Mouse (Mus musculus) embryo, embryonic 10 days (tissue): ENCODE data around the gene Ncbp1.

Experiments
- DNase-seq: peaks from one replicate; pipeline ENCODE4 v3.0.0-alpha.2; 2015; ENCODE audit warnings: low spot score

Gene Ncbp1

DNA sequence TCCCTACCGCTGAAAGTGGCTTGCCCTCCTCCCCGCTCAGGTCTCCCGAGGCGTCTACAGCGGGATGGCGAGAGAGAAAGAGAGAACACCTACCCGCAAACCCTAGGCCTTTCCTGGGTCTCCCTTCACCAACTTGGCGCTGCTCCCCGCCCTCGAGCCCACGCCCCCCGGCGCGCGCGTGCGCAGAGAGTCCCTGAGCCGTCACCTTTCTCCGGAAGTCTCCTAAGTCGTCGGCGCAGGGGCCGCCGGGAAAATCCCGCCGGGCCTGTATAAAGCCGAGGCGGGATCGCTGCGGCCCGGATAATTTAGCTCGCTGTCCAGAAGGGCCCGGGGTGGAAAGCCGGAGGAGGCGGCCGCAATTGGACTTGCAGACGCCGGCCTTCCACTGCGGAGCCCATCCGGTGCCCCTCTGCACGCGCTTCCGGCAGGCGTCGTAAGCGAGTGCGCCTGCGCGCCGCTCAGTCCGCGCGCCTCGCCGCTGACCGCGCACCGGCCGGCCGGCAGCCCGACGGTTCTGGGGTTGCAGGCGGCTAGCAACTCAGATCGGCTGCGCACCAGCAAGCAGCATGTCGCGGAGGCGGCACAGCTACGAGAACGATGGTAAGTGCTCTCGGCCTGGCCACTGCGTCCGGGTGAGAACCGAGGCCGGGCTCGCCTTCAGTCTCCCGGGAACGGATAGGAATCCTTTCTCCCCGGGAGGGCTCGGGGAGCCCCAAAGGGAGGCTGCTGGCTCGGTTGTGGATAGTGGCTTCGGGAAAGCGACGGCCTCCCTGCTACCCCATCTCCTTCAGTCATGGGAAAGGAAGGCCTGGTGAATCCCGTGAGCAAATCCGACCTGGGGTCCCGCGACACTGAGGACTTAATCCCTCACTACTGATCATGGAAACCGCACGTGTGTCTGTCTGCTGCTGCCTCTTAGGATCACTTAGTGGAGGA lies at the start of gene Ncbp1, which contains the start of gene Tstd2:
Gene Ncbp1, plus strand, starts transcription at position 327 of the 936 bp plus-strand sequence.
Gene Tstd2, minus strand, starts transcription at position 408 of the 936 bp plus-strand sequence.
- DNase-seq: peak; percentile 94

DNA sequence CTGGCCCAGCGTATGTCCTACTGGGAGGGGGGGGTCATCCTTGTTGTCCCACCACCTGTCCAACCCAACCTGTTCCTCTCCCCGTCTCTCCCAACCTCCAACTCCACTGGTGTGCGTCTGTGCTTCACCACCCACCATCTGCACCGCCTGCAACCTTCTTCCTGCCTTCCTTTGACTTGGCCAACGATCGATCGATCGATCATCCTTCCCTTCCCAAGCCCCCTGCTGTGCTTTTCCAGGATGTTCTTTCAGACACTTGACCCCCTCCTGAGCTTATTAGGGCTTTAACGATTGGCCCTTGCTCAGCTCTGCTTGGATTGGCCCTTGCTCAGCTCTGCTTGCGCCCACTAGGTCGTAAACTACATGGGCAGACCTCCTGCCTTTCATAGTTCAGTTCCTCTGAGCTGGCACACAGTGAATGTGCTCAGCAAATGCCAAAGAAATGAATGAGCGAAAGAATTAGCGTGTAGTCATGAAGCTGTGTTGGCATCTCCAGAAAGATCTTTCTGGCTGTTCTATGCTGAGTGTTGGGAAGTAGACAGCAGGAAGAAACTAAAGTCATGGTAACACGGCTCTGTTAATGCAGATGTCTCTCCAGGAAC lies 48.8 kb upstream of the Ncbp1 start:
- no peak for DNase-seq

DNA sequence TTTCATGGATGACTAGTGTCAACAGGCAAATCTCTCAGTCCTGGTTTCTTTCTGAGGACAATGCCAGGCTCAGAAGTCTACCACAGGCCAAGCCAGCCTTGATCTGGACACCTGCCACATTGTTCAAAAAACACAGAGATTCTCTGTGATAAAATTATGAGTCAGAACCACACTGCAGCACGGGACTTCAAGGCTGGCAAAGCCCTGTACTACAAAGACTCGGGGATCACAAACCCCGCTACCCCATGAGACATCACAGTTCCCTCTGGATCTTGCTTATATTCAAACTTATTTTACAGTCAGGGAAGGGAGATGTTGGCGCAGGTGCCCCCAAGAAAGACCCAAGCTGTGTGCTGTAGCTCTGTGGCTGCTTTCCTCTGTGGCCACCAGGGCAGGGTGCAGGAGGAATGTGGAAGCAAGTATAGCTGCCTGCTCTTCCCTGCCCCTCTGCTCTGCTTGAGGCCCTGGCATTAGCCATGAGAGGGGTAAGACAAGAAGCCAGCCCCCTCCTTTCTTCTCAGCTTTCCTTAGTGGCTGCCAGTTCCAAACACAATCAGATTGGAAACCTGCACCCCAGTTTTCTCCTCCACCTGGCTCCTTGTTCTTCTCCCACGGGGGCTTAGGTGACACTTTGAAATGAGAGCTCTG lies 45.9 kb upstream of the Ncbp1 start:
- no peak for DNase-seq

GRCm38 (mm10) chr4:46094916-46095825 lies 43.2 kb upstream of the Ncbp1 start:
- DNase-seq: no peak

- DNase-seq: no peak
These were observed 42.6 kb upstream of the Ncbp1 start for GRCm38 (mm10) chr4:46095826-46096159.

DNA sequence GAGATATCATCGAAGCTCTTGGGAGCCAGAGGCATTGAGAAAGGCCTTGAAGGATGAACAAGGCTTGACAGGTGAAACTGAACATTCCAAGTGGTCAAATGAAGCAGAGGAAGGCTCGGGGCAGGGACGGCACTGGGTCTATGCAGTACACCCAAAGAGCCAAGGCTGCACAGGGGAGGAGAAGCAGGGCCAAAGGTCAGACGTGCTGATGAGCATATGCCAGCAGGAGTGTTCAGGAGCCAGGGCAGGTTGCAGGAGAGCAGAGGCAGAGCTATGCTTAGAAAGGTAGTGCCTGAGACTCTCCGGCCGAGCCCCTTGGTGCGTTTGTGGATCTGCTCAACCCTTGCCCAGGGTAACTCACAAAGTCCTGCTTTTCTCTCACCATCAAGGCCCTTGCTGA lies 41.9 kb upstream of the Ncbp1 start:
- no peak for DNase-seq

DNA sequence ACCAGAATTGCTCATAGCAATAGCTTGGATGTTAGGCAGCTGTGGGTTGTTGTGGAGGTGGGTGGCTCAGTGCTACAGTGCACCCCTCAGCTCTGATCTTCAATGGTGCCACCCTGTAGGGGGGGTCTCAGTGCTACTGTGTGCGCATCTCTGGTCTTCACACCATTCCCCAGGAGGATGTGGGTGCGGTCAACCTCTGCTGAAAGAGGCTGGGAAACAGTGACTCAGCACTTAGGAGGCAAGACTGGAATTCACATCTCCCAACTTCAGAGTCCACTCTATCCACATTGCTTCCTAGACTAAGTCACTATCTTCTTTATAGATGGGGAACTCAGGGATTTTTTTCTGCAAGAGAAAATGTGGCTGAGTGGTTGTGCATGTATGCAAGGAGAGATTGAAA lies 40.8 kb upstream of the Ncbp1 start:
- DNase-seq: no peak

DNA sequence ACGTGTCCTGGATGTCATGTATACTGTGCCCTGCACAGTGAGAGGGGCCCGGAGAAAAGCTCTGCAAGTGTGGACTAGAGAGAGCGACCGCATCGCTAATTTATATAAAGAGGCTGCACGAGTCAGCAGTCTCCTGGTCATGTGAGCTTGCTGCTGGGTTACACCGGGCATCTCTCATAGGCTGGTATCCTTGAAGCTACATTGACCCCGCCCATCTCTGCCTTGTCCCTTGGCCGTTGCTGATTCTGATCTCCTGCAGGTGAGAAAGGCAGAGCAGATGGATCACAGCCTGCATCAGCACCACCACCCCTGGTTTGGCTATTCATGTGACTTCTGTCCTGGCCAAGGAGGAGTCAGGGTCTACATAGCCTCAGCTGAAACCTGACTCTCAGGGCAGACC lies 39.3 kb upstream of the Ncbp1 start:
- DNase-seq: no peak

DNA sequence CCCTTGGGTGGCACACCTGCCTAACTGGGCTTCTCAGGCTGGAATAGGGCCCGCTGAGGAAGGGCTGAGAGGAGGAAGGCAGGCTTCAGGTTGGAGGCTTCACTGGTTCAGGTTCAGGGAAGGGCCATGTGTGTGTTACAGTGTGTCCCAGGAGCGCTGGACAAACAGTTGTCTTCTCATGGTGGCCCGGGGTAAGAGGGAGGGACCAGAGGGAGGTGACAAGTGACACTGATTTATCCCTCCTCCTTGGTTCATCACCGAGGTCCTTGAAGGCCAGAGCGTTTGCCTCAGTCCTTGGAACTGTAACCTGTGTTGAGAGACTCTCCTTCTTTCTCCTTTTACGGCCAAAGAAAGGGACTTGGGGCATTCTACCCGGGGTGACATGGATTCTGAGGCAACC lies 37.9 kb upstream of the Ncbp1 start:
- no peak for DNase-seq

DNA sequence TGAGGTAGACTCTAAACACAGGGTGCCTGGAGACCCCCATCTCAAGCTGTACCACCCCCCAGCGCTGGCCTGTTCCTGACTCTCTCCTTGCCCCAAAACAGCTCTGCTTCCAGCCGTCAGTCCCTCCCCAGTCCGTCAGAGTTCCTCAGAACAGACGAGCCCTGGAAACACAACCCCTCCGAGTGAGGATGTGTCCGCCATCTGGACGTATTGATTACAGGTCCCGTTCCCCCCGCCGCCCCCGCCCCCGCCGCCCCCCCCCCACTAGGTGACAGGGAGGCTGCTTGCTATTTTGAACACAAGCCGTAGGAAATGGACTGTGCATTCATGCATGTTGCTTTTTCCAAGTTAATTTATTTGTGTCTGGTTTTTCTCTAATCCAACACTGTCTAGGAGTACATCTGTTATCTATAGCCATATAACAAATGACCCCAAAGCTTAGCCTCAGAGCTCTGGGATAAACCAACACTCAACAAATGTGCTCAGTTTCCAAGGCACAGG lies 37.2 kb upstream of the Ncbp1 start:
- DNase-seq: peak; percentile 43

- no peak for DNase-seq
These were observed 36.2 kb upstream of the Ncbp1 start for GRCm38 (mm10) chr4:46102078-46102769.

DNA sequence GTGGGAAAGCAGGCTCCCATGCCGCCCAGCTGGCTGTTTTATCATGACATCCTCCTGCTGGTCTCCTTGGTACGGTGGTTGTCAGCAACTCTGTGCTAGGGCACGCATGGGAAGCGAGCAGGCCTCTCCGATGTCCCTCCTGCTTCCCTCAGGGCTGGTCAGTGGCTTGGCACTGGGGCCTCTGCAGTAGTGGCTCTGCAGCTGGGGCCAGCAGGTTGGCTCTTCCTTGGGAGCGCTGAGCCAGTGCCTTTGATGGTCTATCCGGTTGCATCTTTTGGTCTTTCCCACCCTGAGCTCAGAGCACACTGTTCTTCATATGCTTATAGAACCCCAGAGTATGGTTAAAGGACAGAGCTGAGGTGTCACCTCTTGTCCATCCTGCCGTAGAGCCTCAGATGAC lies 28.3 kb upstream of the Ncbp1 start:
- no peak for DNase-seq

GRCm38 (mm10) chr4:46111361-46111760 lies 27.1 kb upstream of the Ncbp1 start:
- no peak for DNase-seq

GRCm38 (mm10) chr4:46115308-46115707 lies 23.1 kb upstream of the Ncbp1 start:
- DNase-seq: no peak

DNA sequence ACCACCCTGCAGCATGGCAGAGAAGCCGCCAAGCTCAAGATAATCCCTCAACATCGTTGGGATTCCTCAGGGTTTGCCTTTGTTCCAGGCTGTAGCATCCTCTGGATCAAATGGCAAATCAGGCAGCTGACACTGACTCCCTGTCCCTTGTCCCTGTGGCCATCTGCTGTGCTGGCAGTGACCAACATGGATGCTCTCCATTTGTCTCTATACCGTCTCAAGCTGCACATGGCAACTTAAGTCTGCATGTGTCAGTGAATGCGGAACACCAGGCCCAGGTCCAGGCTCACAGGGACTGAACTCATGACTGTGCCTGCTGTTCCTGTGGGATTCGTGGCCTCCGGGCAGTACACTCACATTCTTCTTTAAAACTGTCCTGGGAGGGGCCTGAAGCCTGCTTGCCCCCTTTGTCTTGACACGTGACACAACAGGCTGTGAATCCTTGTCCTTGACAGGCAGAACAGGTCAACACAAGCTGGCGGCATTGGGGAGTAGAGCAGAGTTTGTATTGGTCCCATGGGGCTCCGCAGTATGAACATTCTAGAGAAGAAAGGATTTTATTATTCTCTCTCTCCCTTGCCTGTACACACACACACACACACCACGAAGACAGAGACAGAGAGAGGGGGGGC lies 21.8 kb upstream of the Ncbp1 start:
- DNase-seq: no peak

- DNase-seq: no peak
These were observed 20.9 kb upstream of the Ncbp1 start for GRCm38 (mm10) chr4:46117536-46117935.

- no peak for DNase-seq
These were observed 18.8 kb upstream of the Ncbp1 start for GRCm38 (mm10) chr4:46119514-46120094.

DNA sequence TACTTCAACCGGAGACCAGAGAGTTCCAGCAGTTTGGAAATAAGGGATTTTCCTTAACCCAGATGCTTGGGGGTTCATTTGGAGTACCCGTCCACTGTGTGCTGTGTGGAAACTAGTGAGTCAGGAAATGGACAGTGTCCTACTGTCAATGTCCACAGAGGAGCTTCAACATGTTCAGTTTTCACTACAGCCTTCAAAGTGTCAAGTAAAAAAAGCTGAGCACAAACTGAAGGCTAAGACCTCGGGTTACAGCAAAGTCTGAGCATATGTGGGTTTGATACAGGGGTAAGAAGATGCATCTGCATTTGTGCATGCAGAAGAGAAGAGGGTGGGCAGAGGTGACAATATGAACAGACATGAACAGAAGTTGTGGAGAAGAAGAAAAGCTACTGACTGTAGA lies 17.6 kb upstream of the Ncbp1 start:
- DNase-seq: no peak

GRCm38 (mm10) chr4:46123358-46123757 lies 15.1 kb upstream of the Ncbp1 start:
- DNase-seq: no peak

DNA sequence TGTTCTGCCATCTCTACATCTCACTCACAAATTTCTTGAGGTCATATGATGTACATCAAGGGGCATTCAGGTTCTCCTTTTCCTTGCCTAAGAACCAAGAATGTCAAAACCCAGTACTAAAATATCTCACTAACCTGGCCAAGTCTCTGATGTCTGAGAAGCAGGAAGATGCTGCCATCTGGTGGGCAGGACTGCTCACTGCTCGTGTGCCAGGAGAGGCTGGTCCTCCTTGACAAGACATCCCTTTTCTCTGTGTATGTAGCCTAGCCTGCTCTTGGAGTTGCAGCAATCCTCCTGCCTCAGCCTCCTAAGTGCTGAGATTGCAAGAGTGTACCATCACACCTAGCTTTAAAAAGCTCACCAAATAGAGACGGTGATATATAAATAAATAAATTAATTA lies 11.9 kb upstream of the Ncbp1 start:
- DNase-seq: peak; percentile 89
